Mouse (Mus musculus) lung, adult 2 months (tissue): ENCODE measurements around the gene Bmpr1a.
"Not testable (repeated sequence)": the region's sequence is repeated elsewhere in the genome, so short reads cannot be mapped to it uniquely, and the experiment has no call there.

Experiments used
- CTCF ChIP-seq: fragments of 200-500 bp; IDR thresholded peaks from 2 replicates; pipeline ENCODE4 v1.5.1; 2011; ENCODE audit warnings: mild to moderate bottlenecking, low read length, control low read depth; ENCODE audit not compliant: insufficient read depth
- POLR2A ChIP-seq: fragments of 200-500 bp; IDR thresholded peaks from 2 replicates; pipeline ENCODE4 v1.6.1; 2011; ENCODE audit warnings: low read depth, mild to moderate bottlenecking, control low read depth, low read length, borderline replicate concordance; ENCODE audit errors: extremely low read depth

DNA sequence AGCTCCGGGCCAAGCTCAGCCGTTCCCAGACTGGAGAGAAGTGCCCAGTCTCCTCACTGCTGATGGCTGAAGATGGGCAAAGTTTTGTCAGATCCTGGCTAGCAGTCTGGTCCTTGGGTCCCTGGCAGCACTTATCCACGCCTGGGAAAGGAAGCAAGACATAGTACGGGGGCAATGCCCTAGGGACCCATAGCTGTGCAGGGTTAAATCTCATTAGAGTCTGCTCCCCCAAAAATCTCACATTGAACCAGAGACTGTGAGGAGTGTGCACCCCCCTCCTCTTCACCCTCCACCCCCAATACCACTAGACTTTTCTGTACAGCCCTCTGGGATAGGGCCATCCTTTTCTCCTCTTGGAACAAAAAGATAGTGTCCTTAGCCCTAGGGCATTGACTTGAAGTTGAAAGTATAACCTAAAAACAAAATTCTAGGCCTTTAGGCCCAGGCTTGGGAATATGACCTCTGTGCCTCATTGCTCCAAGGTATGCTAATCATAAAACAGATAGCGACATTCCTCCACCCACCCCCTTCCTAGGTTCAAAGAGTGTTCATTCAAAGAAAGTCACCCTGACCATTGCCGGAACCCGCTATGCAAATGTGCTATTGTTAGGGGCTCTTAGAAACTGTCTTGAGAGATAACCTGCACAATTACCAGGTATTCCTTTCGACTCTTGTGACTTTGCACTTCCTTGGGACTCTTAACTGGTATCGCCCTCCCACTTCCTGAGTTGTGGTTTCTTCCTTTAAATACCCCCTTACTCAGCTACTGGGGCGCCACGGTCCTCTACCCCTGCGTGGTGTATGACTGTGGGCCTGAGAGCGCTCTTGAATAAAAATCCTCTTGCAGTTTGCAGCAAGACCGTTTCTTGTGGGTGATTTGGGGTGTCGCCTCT lies 138.6 kb downstream of the Bmpr1a start:
- not testable (repeated sequence) for TF ChIP-seq POLR2A, CTCF
